Mouse (Mus musculus): ENCODE data around the gene Crygb. TPM values are rescaled to one million over a fixed set of nuclear protein-coding genes. Genes with fewer than 3 reads are reported as not detected.

The Crygb gene
- polyA plus RNA-seq, 1 experiment from 2014 or later: not detected

DNA sequence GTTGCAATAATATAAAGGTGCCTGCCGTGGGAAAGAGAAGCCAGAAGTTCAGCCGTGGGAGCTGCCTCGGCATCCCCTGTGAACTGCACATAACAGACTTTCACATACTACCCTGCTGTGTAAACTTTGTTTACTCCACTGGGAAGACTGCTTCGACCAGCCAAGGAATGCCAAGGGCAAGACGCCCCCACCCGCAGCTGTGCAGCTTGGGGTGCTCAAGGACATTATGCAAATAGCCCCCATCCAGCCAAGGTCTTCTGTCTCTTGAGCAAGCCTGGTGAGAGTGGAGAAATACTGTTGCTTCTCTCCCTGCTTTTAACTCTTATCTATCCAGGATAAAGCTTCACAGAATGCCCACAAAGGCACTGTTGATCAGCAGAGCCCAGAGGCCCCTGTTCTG lies 41.3 kb downstream of the Crygb start:
- DNase-seq (ENCODE audit: low spot score) (peak; percentile 29), ATAC-seq (no peak)
- no peak overlapping the region for H3K9ac ChIP-seq (replicated peaks; ENCODE audit: low read depth)
- H3K9me3 ChIP-seq (ENCODE audit: low read length): no peaks in the 10 kb centered on the region
- TF ChIP-seq EP300 (IDR thresholded peaks at IDR 0.05): no peak
- TF ChIP-seq CTCF (IDR thresholded peaks at IDR 0.05): no peak
- no peak overlapping the region for H3K27ac ChIP-seq (ENCODE audit: low read length)
- WGBS: 54% methylated on average over 6 of the region's 6 CpGs
- no peaks in the 10 kb centered on the region for H3K36me3 ChIP-seq (ENCODE audit: insufficient read depth, low read length)
- H3K4me2 ChIP-seq (replicated peaks; ENCODE audit: low read depth, low read length): no peak overlapping the region
- H3K4me3 ChIP-seq (ENCODE audit: low read depth, low read length): no peak overlapping the region
- no peaks in the 10 kb centered on the region for H3K27me3 ChIP-seq (replicated peaks; ENCODE audit: insufficient read depth, low read length)
- H3K4me1 ChIP-seq (ENCODE audit: insufficient read depth, low read depth, low read length): no peaks in the 10 kb centered on the region

DNA sequence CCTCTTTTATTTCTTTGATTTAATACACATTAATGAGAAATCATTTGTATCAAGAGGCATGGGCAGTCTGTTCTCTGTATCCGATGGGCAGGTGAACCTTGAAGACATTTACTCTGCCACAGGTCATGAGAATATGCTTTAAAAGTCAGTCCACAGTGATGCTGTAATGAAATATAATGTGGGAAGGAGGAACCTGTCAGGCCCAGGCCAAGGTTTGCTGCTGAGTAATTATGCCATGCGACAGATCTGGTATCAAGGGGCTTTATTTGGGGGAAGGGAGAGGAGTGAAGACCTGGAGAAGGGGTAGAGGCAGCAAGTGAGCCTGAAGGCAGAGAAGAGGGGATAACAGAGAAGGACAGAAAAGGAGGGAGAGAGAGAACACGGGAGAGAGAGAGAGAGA lies 42.4 kb downstream of the Crygb start:
- Histone ChIP-seq H3K4me1 (ENCODE audit: insufficient read depth, low read depth, low read length) (no peaks in the 10 kb centered on the region), H3K27ac (ENCODE audit: low read length) (no peak overlapping the region), H3K9me3 (ENCODE audit: low read length) (no peaks in the 10 kb centered on the region), H3K36me3 (ENCODE audit: insufficient read depth, low read length) (no peaks in the 10 kb centered on the region), H3K4me3 (ENCODE audit: low read depth, low read length) (no peak overlapping the region), H3K27me3 (replicated peaks; ENCODE audit: insufficient read depth, low read length) (no peaks in the 10 kb centered on the region), H3K9ac (replicated peaks; ENCODE audit: low read depth) (no peak overlapping the region), H3K4me2 (replicated peaks; ENCODE audit: low read depth, low read length) (no peak overlapping the region)
- DNase-seq (ENCODE audit: low spot score): no peak
- no peak for TF ChIP-seq CTCF (IDR thresholded peaks at IDR 0.05)
- no peak for TF ChIP-seq EP300 (IDR thresholded peaks at IDR 0.05)
- 64% methylated on average over 3 of the region's 3 CpGs for WGBS
- no peak for ATAC-seq

DNA sequence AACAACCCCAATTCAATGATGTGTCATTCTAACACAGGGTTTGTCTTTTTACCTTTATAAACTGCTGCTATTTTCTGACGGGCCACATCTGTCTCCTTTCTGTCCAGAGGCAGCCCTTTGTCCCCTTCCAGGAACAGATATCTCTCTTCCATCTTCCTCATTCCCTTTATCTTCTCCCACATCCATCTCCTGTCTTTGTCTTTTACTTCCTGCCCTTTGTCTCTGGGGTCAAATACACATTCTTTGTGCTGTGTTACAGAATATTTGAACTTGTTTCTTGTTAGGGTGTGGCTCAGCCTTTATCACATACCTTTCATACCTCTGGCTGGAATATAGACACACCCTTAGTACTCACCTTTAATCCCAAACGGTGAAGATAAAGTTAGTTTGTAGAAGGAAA lies 44.5 kb downstream of the Crygb start:
- Histone ChIP-seq H3K4me2 (replicated peaks; ENCODE audit: low read depth, low read length) (no peak overlapping the region), H3K27ac (ENCODE audit: low read length) (no peak overlapping the region), H3K36me3 (ENCODE audit: insufficient read depth, low read length) (no peaks in the 10 kb centered on the region), H3K27me3 (replicated peaks; ENCODE audit: insufficient read depth, low read length) (no peaks in the 10 kb centered on the region), H3K4me3 (ENCODE audit: low read depth, low read length) (no peak overlapping the region), H3K9me3 (ENCODE audit: low read length) (no peaks in the 10 kb centered on the region), H3K4me1 (ENCODE audit: insufficient read depth, low read depth, low read length) (no peaks in the 10 kb centered on the region), H3K9ac (replicated peaks; ENCODE audit: low read depth) (no peak overlapping the region)
- ATAC-seq (no peak), DNase-seq (ENCODE audit: low spot score) (no peak)
- 27% methylated on average over 2 of the region's 2 CpGs for WGBS
- TF ChIP-seq CTCF (IDR thresholded peaks at IDR 0.05): no peak
- TF ChIP-seq EP300 (IDR thresholded peaks at IDR 0.05): no peak

- 29% methylated on average over 3 of the region's 3 CpGs for WGBS
- Histone ChIP-seq H3K4me1 (ENCODE audit: insufficient read depth, low read depth, low read length) (no peaks in the 10 kb centered on the region), H3K9me3 (ENCODE audit: low read length) (no peaks in the 10 kb centered on the region), H3K36me3 (ENCODE audit: insufficient read depth, low read length) (no peaks in the 10 kb centered on the region), H3K27ac (ENCODE audit: low read length) (no peak overlapping the region), H3K4me3 (ENCODE audit: low read depth, low read length) (no peak overlapping the region), H3K4me2 (replicated peaks; ENCODE audit: low read depth, low read length) (no peak overlapping the region), H3K27me3 (replicated peaks; ENCODE audit: insufficient read depth, low read length) (no peaks in the 10 kb centered on the region), H3K9ac (replicated peaks; ENCODE audit: low read depth) (no peak overlapping the region)
- TF ChIP-seq CTCF (IDR thresholded peaks at IDR 0.05) (no peak), EP300 (IDR thresholded peaks at IDR 0.05) (no peak)
- ATAC-seq: no peak
- no peak for DNase-seq (ENCODE audit: low spot score)
Observed at GRCm38 (mm10) chr1:65035513-65035912, 46.6 kb downstream of the Crygb start.

DNA sequence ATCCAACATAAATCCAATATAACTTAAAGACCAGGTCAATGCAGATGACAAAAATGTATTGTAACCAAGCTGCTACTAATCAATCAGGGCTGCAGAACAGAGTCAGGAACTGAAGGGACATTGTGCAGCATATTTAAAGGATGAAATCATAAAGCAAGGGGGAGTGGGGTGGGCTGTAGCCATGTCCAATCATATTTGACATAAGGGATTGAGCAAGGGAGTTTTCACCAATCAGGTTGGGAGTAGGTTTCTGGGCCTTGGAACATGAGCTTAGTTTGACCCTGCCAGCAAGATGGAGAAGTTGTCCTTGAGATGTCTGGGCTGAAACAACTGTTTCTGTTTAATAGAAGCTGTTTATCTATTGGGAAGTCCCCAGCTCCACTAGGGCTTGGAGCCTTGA lies 49.4 kb downstream of the Crygb start, which contains the start of gene Akr1cl:
Akr1cl (minus strand) TSS at position 119 of the 400 bp plus-strand sequence.
- TF ChIP-seq CTCF (IDR thresholded peaks at IDR 0.05): no peak
- no peak for TF ChIP-seq EP300 (IDR thresholded peaks at IDR 0.05)
- Histone ChIP-seq H3K36me3 (ENCODE audit: insufficient read depth, low read length) (no peaks in the 10 kb centered on the region), H3K9me3 (ENCODE audit: low read length) (no peaks in the 10 kb centered on the region), H3K4me1 (ENCODE audit: insufficient read depth, low read depth, low read length) (no peaks in the 10 kb centered on the region), H3K27ac (ENCODE audit: low read length) (no peak within 1 kb of the TSS), H3K27me3 (replicated peaks; ENCODE audit: insufficient read depth, low read length) (no peaks in the 10 kb centered on the region), H3K4me3 (ENCODE audit: low read depth, low read length) (no peak within 1 kb of the TSS), H3K4me2 (replicated peaks; ENCODE audit: low read depth, low read length) (no peak within 1 kb of the TSS), H3K9ac (replicated peaks; ENCODE audit: low read depth) (no peak within 1 kb of the TSS)
- DNase-seq (ENCODE audit: low spot score) (peak; percentile 10), ATAC-seq (peak; percentile 14; the same call in 1 of the 2 replicates)

Other genes with a start within 250 kb of the Crygb start
- gene Plekhm3, start 125.5 kb downstream of the Crygb start, polyA plus RNA-seq (2015; fragmentation: Nextera tagmentation; extraction: Ambion mirVana): 4.7 and 5.8 TPM in 2 replicates
- not detected in 2 replicates for gene Akr1cl, start 49.5 kb downstream of the Crygb start, polyA plus RNA-seq (2015; fragmentation: Nextera tagmentation; extraction: Ambion mirVana)
- gene Cryge, start 31.1 kb downstream of the Crygb start, polyA plus RNA-seq (2015; fragmentation: Nextera tagmentation; extraction: Ambion mirVana): not detected in 2 replicates
- gene Crygd, start 18.8 kb downstream of the Crygb start, polyA plus RNA-seq (2015; fragmentation: Nextera tagmentation; extraction: Ambion mirVana): not detected in 2 replicates
- not detected in 2 replicates for gene Crygc, start 8.6 kb downstream of the Crygb start, polyA plus RNA-seq (2015; fragmentation: Nextera tagmentation; extraction: Ambion mirVana)
- not detected in 2 replicates for gene Cryga, start 21.1 kb upstream of the Crygb start, polyA plus RNA-seq (2015; fragmentation: Nextera tagmentation; extraction: Ambion mirVana)
- not detected in 2 replicates for gene Gm28845, start 37.3 kb upstream of the Crygb start, polyA plus RNA-seq (2015; fragmentation: Nextera tagmentation; extraction: Ambion mirVana)
- 0.10 TPM in 1 of 2 replicates, not detected in the other for gene D630023F18Rik, start 40.9 kb upstream of the Crygb start, polyA plus RNA-seq (2015; fragmentation: Nextera tagmentation; extraction: Ambion mirVana)
- gene Idh1, start 104.2 kb upstream of the Crygb start, polyA plus RNA-seq (2015; fragmentation: Nextera tagmentation; extraction: Ambion mirVana): 141 and 143 TPM in 2 replicates
- 6.4 and 6.9 TPM in 2 replicates for gene Pikfyve, start 104.4 kb upstream of the Crygb start, polyA plus RNA-seq (2015; fragmentation: Nextera tagmentation; extraction: Ambion mirVana)
- gene Pth2r, start 199.8 kb upstream of the Crygb start, polyA plus RNA-seq (2015; fragmentation: Nextera tagmentation; extraction: Ambion mirVana): not detected in 2 replicates

Data from lung, postnatal 0 days (tissue).